Mouse (Mus musculus) neural tube, embryonic 11.5 days (tissue): ENCODE results near the gene Sema3f. TPM values are rescaled to one million over a fixed set of nuclear protein-coding genes. Genes with fewer than 3 reads are reported as not detected.

Experiments
- ATAC-seq: fragments of 200-750 bp; cut with Nextera tagmentation; 2 replicates; pipeline ENCODE4 v1.8.0; 2017; ENCODE audit warnings: moderate number of reproducible peaks, mild to moderate bottlenecking, moderate TSS enrichment, moderate library complexity; ENCODE audit not compliant: insufficient read depth, low FRiP score, low TSS enrichment
- DNase-seq: peaks from one replicate; pipeline ENCODE4 v3.0.0-alpha.2; 2015; ENCODE audit warnings: low spot score
- H3K27ac ChIP-seq: fragments of 300-500 bp; sonication (generic); 2 replicates; pipeline ENCODE4 v1.5.1; 2014; ENCODE audit warnings: low read depth, mild to moderate bottlenecking, low read length
- H3K27me3 ChIP-seq: fragments of 300-500 bp; sonication (generic); 2 replicates; pipeline ENCODE4 v1.6.1; 2014; ENCODE audit warnings: mild to moderate bottlenecking, low read length, mixed read lengths; ENCODE audit not compliant: control insufficient read depth, insufficient read depth
- H3K36me3 ChIP-seq: fragments of 300-500 bp; sonication (generic); 2 replicates; pipeline ENCODE4 v1.6.1; 2014; ENCODE audit warnings: mild to moderate bottlenecking, low read length, moderate library complexity, mixed read lengths; ENCODE audit not compliant: control insufficient read depth, insufficient read depth
- H3K4me1 ChIP-seq: fragments of 300-500 bp; sonication (generic); 2 replicates; pipeline ENCODE4 v1.6.1; 2014; ENCODE audit warnings: low read length, mixed read lengths; ENCODE audit not compliant: control insufficient read depth, insufficient read depth
- H3K4me2 ChIP-seq: fragments of 300-500 bp; sonication (generic); 2 replicates; pipeline ENCODE4 v1.6.1; 2014; ENCODE audit warnings: low read depth, mild to moderate bottlenecking, moderate library complexity
- H3K4me3 ChIP-seq: fragments of 300-500 bp; sonication (generic); 2 replicates; pipeline ENCODE4 v1.5.1; 2014; ENCODE audit warnings: low read depth, low read length
- H3K9ac ChIP-seq: fragments of 300-500 bp; sonication (generic); 2 replicates; pipeline ENCODE4 v1.6.1; 2014; ENCODE audit warnings: mild to moderate bottlenecking, low read length
- H3K9me3 ChIP-seq: fragments of 300-500 bp; sonication (generic); 2 replicates; pipeline ENCODE4 v1.6.1; 2016; ENCODE audit warnings: low read length; ENCODE audit not compliant: control insufficient read depth
- WGBS: fragments of 180-500 bp; shearing (Covaris S2); extraction: QIAGEN DNeasy Blood & Tissue Kit; methylation state at CpG from one replicate; pipeline ENCODE4 v1.1.7; 2014; 5-methylcytosine and 5-hydroxymethylcytosine counted together
- polyA plus RNA-seq: library from polyadenylated mRNA; unstranded; fragments of >200 nt; fragmentation: Nextera tagmentation; extraction: Ambion mirVana; gene quantifications from 2 replicates; pipeline ENCODE4 v1.2.1, GENCODE M21; 2014

Sema3f gene
- polyA plus RNA-seq, 1 experiment from 2014 or later: 15.3 TPM

DNA sequence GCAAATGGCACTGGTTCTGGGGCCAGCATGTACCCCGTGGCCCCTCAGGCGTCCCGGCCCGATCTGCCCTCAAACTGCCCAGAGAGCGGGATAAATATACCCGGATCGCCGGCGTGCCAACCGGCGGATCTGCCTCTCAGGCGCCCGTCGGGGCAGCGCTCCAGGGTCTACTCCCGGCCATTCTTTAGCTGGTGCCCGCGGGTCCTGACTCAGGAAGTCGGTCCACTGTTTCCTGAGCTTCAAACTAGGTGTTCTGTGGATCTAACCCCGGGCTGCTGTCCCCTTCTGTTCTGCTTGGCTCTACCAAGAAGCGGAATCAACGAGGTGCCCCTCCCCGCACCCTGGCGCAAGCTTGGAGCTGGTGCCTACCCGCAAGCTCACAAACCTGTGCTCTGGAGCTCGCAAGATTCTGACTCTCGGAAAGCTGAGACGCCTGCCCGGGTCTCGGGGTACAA is 43.5 kb downstream of the Sema3f start:
- Histone ChIP-seq H3K4me1 (peaks cover 23% of the 10 kb centered on the region), H3K4me2 (peak overlapping the region; percentile 89), H3K9me3 (no peaks in the 10 kb centered on the region), H3K27ac (no peak overlapping the region), H3K9ac (peak overlapping the region; percentile 54), H3K27me3 (peaks cover 11% of the 10 kb centered on the region), H3K36me3 (no peaks in the 10 kb centered on the region), H3K4me3 (peak overlapping the region; percentile 38)
- ATAC-seq (0 out of 2 replicates have a peak, but pooled peaks have one; percentile 8), DNase-seq (peak; percentile 49)
- WGBS: under 1% methylated on average over 30 of the region's 30 CpGs

DNA sequence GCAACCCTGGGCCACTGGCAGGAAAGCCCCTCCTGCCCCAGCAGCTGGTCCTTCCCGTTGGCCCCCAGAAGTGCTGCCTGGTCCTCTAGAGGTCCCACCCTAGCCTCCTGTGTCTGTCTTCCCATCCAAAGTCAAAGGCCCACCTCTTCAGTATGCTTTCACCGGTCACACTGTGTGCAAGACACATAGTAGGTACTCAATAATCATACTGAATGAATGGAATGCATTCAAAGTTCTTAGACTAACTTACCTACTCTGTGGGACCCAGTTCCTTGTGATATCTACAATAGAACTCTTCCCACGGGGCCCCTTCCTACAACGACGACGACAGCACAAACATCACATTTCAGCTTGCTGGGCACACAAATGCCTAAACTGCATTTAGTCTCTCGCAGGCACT is 45.0 kb downstream of the Sema3f start:
- no peaks in the 10 kb centered on the region for H3K9me3 ChIP-seq
- WGBS: 82% methylated on average over 7 of the region's 7 CpGs
- no peaks in the 10 kb centered on the region for H3K36me3 ChIP-seq
- ATAC-seq (no peak), DNase-seq (no peak)
- H3K9ac ChIP-seq: no peak overlapping the region
- no peak overlapping the region for H3K27ac ChIP-seq
- no peak overlapping the region for H3K4me2 ChIP-seq
- peaks cover 11% of the 10 kb centered on the region for H3K27me3 ChIP-seq
- peaks cover 23% of the 10 kb centered on the region for H3K4me1 ChIP-seq
- H3K4me3 ChIP-seq: no peak overlapping the region

DNA sequence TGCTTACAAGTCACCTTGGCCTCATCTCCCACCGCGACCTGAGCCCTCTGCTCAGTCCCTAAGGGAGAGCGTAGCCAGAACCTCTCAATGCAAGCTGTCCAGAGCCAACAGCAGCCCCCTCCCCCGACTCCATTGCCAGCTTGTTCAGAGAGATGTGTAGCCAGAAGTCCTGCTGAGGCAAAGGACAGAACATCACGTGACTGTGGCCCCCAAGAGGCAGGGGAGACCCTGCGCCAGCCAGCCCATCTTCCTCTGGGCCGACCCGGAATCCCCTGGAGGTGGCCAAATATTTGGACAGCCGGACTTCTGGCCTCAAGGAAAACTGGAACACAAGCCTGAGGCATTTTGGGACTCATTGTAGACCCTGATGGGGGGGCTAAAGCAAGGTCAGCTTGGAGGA is 46.8 kb downstream of the Sema3f start:
- no peak for ATAC-seq
- Histone ChIP-seq H3K9me3 (no peaks in the 10 kb centered on the region), H3K4me1 (peaks cover 23% of the 10 kb centered on the region), H3K27ac (no peak overlapping the region), H3K27me3 (peaks cover 11% of the 10 kb centered on the region), H3K4me2 (no peak overlapping the region), H3K4me3 (no peak overlapping the region), H3K36me3 (no peaks in the 10 kb centered on the region), H3K9ac (no peak overlapping the region)
- WGBS: 36% methylated on average over 9 of the region's 9 CpGs
- DNase-seq: no peak

DNA sequence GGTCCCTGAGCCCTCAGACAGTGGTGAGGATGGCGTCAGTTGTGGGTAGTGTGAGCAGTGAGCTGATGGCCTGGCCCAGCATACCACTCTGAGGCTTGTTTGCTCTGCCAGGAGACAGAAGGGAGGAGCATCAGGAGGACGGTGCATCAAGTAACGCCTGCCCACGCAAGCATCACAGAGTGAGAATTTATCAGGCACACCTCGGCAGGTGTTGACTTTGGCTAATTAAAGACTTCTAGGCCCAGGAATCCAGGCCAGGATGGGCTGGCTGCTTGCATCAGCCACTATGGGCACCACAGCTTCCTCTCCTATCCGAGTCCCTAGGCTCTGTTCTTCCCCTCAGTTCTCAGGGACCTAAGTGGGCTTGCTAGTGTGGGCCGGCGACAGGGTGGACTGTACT is 47.9 kb downstream of the Sema3f start:
- DNase-seq (no peak), ATAC-seq (no peak)
- no peak overlapping the region for H3K4me2 ChIP-seq
- 80% methylated on average over 8 of the region's 8 CpGs for WGBS
- no peak overlapping the region for H3K27ac ChIP-seq
- H3K36me3 ChIP-seq: no peaks in the 10 kb centered on the region
- peaks cover 18% of the 10 kb centered on the region for H3K4me1 ChIP-seq
- H3K4me3 ChIP-seq: no peak overlapping the region
- H3K9me3 ChIP-seq: no peaks in the 10 kb centered on the region
- H3K9ac ChIP-seq: no peak overlapping the region
- H3K27me3 ChIP-seq: peaks cover 11% of the 10 kb centered on the region

DNA sequence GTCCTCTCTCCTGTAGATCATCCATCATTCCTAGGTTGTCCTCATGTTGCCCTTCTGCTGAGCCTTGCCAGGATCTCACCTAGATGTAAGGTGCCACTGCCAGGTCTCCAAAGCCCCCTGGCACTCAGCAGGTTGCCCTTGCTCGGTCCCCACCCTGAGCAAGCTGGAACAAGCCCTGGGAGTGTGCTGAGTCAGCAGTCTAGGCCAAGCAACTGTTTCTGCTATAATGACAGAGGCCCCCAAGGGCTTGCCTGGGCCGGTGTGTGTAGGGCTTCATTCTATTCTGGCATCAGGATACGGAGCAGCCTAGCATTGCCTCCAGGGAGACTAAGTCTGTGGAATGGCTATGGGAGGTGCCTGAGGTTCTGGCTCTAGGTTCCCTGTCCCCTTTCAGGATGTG is 49.5 kb downstream of the Sema3f start:
- WGBS: 75% methylated on average over 3 of the region's 3 CpGs

DNA sequence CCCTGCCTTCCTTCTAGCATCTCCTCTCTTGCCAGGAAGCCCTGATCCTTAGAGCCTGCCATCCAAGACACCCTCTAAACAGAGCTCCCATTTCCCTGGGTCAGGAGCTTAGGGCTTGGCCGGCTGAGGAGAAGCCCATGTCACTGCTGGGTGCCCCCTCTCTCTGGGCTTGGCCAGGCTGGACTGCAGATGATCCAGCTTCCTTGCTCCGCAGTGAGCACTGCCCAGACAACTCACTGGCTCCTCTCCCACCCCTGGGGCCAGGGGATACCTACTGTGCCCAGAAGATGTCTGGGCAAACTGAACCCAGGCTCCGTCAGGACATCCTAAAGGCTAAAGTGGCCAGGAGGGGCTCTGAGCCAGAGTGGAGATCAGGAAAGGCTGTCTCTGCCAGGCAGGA is 50.3 kb downstream of the Sema3f start:
- H3K4me1 ChIP-seq: peaks cover 4% of the 10 kb centered on the region; the same call in 1 of the 2 replicates
- no peaks in the 10 kb centered on the region for H3K27me3 ChIP-seq
- ATAC-seq: no peak
- H3K4me3 ChIP-seq: no peak overlapping the region
- no peak overlapping the region for H3K9ac ChIP-seq
- no peak overlapping the region for H3K4me2 ChIP-seq
- H3K27ac ChIP-seq: no peak overlapping the region
- WGBS: 93% methylated on average over 3 of the region's 3 CpGs
- no peak for DNase-seq
- no peaks in the 10 kb centered on the region for H3K9me3 ChIP-seq
- H3K36me3 ChIP-seq: no peaks in the 10 kb centered on the region

More for the DNA sequence above, 49.5 kb downstream of the Sema3f start:
- ATAC-seq (no peak), DNase-seq (no peak)
- Histone ChIP-seq H3K27me3 (peaks cover 3% of the 10 kb centered on the region), H3K9ac (no peak overlapping the region), H3K27ac (no peak overlapping the region), H3K9me3 (no peaks in the 10 kb centered on the region), H3K4me3 (no peak overlapping the region), H3K36me3 (no peaks in the 10 kb centered on the region), H3K4me2 (no peak overlapping the region), H3K4me1 (peaks cover 4% of the 10 kb centered on the region; the same call in 1 of the 2 replicates)

DNA sequence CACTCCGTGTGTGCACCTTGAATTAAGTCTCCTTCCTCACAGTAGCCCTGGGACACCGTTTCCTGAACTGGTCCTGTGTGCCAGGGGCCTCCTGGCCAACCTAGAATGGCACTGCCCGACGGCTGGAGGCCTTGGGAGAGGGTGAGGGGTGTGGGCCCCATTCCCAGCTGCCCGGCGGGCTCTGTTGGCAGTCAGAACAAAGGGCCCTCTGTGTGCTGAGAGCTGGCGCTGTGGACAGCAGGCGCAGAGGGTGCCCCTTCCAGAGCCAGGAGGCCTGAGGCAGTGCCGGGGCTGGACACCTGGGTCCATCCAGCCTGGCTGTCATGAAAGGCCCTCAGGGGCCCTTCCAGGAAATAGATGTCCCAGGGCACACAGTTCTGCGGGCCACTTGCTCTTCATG is 50.7 kb downstream of the Sema3f start:
- H3K9ac ChIP-seq: no peak overlapping the region
- no peak overlapping the region for H3K4me3 ChIP-seq
- H3K27me3 ChIP-seq: no peaks in the 10 kb centered on the region
- ATAC-seq (no peak), DNase-seq (no peak)
- H3K27ac ChIP-seq: no peak overlapping the region
- 86% methylated on average over 10 of the region's 10 CpGs for WGBS
- H3K4me1 ChIP-seq: peaks cover 4% of the 10 kb centered on the region; the same call in 1 of the 2 replicates
- H3K9me3 ChIP-seq: no peaks in the 10 kb centered on the region
- H3K4me2 ChIP-seq: no peak overlapping the region
- H3K36me3 ChIP-seq: no peaks in the 10 kb centered on the region

DNA sequence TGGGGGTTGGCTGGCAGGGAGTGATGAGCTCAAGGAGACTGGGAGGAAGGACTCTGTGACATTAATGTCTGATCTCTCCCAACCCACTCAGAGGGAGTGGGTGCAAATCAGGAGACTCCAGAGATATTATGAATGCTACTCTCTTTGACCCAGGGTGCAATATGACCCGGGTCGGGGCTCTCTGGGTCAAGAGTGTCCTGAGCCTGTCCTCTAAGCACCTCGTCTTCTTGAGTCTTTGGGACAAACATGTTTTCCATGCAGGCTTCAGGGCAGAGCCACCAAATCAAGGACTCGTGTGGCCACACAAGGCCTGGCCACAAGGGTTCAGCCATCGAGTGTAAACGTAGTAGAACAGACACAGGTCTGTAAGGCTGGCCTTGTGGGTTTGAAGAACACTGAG is 52.2 kb downstream of the Sema3f start:
- Histone ChIP-seq H3K4me1 (no peaks in the 10 kb centered on the region; the same call in 1 of the 2 replicates), H3K27ac (no peak overlapping the region), H3K9me3 (no peaks in the 10 kb centered on the region), H3K27me3 (no peaks in the 10 kb centered on the region), H3K9ac (no peak overlapping the region), H3K36me3 (no peaks in the 10 kb centered on the region), H3K4me3 (no peak overlapping the region), H3K4me2 (no peak overlapping the region)
- ATAC-seq (no peak), DNase-seq (no peak)
- whole genome bisulfite sequencing: 86% methylated on average over 6 of the region's 6 CpGs

DNA sequence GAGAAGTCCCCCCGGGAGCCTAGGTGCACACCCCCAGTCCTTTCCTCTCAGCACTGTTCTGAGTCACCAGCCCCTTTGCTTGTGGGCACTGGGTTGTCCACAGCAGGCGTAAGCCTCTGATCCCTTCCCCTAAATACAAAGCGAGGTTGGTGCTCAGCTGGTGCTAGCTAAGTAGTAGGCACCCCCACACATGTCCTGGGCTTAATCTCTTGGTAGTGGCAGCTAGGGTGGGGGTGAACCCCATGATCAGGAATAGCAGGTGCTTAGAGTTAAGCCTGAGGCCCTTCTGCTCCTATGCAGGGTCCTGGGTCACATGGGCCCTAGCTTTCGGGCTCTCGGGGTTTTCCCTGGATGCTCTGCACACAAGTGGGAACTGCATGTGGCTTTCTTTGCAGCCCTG is 53.1 kb downstream of the Sema3f start:
- H3K27me3 ChIP-seq: no peaks in the 10 kb centered on the region

More for the DNA sequence above, 53.1 kb downstream of the Sema3f start:
- H3K9ac ChIP-seq: no peak overlapping the region
- H3K4me2 ChIP-seq: no peak overlapping the region
- H3K4me3 ChIP-seq: no peak overlapping the region
- no peaks in the 10 kb centered on the region for H3K36me3 ChIP-seq
- no peaks in the 10 kb centered on the region for H3K9me3 ChIP-seq
- H3K27ac ChIP-seq: no peak overlapping the region
- DNase-seq (no peak), ATAC-seq (no peak)
- H3K4me1 ChIP-seq: no peaks in the 10 kb centered on the region
- WGBS: 87% methylated on average over 5 of the region's 5 CpGs
